In the genomic region with DNA sequence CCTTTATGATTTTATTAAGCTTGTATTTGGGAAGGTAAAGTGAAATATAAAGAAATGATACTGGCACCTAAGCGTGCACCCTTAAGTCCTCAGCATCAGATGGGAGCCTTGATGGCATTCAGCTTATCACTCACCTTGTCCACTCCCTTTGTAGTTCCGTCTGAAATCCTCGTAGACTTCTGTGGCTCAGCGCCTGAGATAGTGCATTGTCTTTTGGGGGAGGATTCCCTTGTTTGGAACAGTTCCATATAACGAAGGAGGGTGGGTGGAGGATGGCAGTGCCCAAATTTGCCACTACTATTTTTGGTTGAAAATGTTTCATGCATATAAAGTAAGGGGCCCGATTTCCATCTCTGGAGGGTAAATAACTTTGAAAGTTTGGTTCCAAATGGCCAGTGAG, we compare ENCODE assay signal across 8 mouse cellular contexts. TPM values are rescaled to one million over a fixed set of nuclear protein-coding genes. Genes with fewer than 3 reads are reported as not detected.
DNase-seq lines count a peak whose midpoint lies in the region; ATAC-seq lines count a peak whose summit lies in the region.

No protein-coding gene starts in this region.

- 67% methylated on average over 6 of the region's 6 CpGs for WGBS in kidney, embryonic 14.5 days
- 70% methylated on average over 6 of the region's 6 CpGs for WGBS in embryonic facial prominence, embryonic 13.5 days
- 58% methylated on average over 6 of the region's 6 CpGs for WGBS in intestine, embryonic 14.5 days
- 45% methylated on average over 6 of the region's 6 CpGs for WGBS in midbrain, embryonic 15.5 days

- peak overlapping the region; percentile 60; the same call in 1 of the 2 replicates for H3K4me3 ChIP-seq in kidney, embryonic 14.5 days (ENCODE audit: low read length)
- H3K4me3 ChIP-seq in embryonic facial prominence, embryonic 13.5 days = peak overlapping the region; percentile 65
- peak overlapping the region; percentile 73 for H3K4me3 ChIP-seq in intestine, embryonic 14.5 days (ENCODE audit: low read depth, low read length)
- peak overlapping the region; percentile 80 for H3K4me3 ChIP-seq in midbrain, embryonic 15.5 days

- DNase-seq in kidney, postnatal 36 days = no peak
- no peak for DNase-seq in intestine, embryonic 14.5 days (ENCODE audit: low spot score)
- DNase-seq in retina, postnatal 1 day = no peak
- DNase-seq in urinary bladder, adult 2 months (ENCODE audit: low spot score) = no peak

- no peak overlapping the region for H3K27ac ChIP-seq in kidney, embryonic 14.5 days (ENCODE audit: low read depth, low read length)
- H3K27ac ChIP-seq in embryonic facial prominence, embryonic 13.5 days = no peak overlapping the region
- no peak overlapping the region for H3K27ac ChIP-seq in intestine, embryonic 14.5 days (ENCODE audit: low read depth)
- H3K27ac ChIP-seq in midbrain, embryonic 15.5 days = peak overlapping the region; percentile 93

- H3K27me3 ChIP-seq in kidney, embryonic 14.5 days (ENCODE audit: control insufficient read depth, insufficient read depth, low read length) = no peaks in the 10 kb centered on the region
- H3K27me3 ChIP-seq in embryonic facial prominence, embryonic 13.5 days = no peaks in the 10 kb centered on the region
- H3K27me3 ChIP-seq in intestine, embryonic 14.5 days (replicated peaks; ENCODE audit: control insufficient read depth, insufficient read depth, low read length) = no peaks in the 10 kb centered on the region
- no peaks in the 10 kb centered on the region for H3K27me3 ChIP-seq in midbrain, embryonic 15.5 days (replicated peaks)

- H3K9ac ChIP-seq in kidney, embryonic 14.5 days (ENCODE audit: low read depth, low read length) = no peak overlapping the region
- H3K9ac ChIP-seq in embryonic facial prominence, embryonic 13.5 days = no peak overlapping the region
- H3K9ac ChIP-seq in intestine, embryonic 14.5 days (ENCODE audit: low read length) = no peak overlapping the region
- peak overlapping the region; percentile 54; the same call in 1 of the 2 replicates for H3K9ac ChIP-seq in midbrain, embryonic 15.5 days

- H3K4me1 ChIP-seq in kidney, embryonic 14.5 days (ENCODE audit: control insufficient read depth, insufficient read depth, low read length) = peaks cover 11% of the 10 kb centered on the region; the same call in 1 of the 2 replicates
- peaks cover 11% of the 10 kb centered on the region for H3K4me1 ChIP-seq in embryonic facial prominence, embryonic 13.5 days
- peaks cover 11% of the 10 kb centered on the region; the same call in 1 of the 2 replicates for H3K4me1 ChIP-seq in intestine, embryonic 14.5 days (replicated peaks; ENCODE audit: control insufficient read depth, insufficient read depth, low read length)
- H3K4me1 ChIP-seq in midbrain, embryonic 15.5 days = peaks cover 16% of the 10 kb centered on the region

- no peaks in the 10 kb centered on the region for H3K36me3 ChIP-seq in kidney, embryonic 14.5 days (ENCODE audit: control insufficient read depth, insufficient read depth, low read length)
- H3K36me3 ChIP-seq in embryonic facial prominence, embryonic 13.5 days = no peaks in the 10 kb centered on the region
- no peaks in the 10 kb centered on the region for H3K36me3 ChIP-seq in intestine, embryonic 14.5 days (ENCODE audit: control insufficient read depth, insufficient read depth, low read length)
- no peaks in the 10 kb centered on the region for H3K36me3 ChIP-seq in midbrain, embryonic 15.5 days (replicated peaks)

- H3K4me2 ChIP-seq in kidney, embryonic 14.5 days (replicated peaks; ENCODE audit: low read depth, low read length) = peak overlapping the region; percentile 75
- peak overlapping the region; percentile 78 for H3K4me2 ChIP-seq in embryonic facial prominence, embryonic 13.5 days
- H3K4me2 ChIP-seq in intestine, embryonic 14.5 days (ENCODE audit: low read length) = peak overlapping the region; percentile 75
- peak overlapping the region; percentile 74 for H3K4me2 ChIP-seq in midbrain, embryonic 15.5 days

- no peaks in the 10 kb centered on the region for H3K9me3 ChIP-seq in kidney, embryonic 14.5 days (ENCODE audit: control insufficient read depth, low read length)
- H3K9me3 ChIP-seq in embryonic facial prominence, embryonic 13.5 days = no peaks in the 10 kb centered on the region
- no peaks in the 10 kb centered on the region for H3K9me3 ChIP-seq in intestine, embryonic 14.5 days (ENCODE audit: control insufficient read depth, low read length)
- no peaks in the 10 kb centered on the region for H3K9me3 ChIP-seq in midbrain, embryonic 15.5 days

- ATAC-seq in kidney, embryonic 14.5 days (ENCODE audit: low FRiP score, low TSS enrichment) = no peak
- no peak for ATAC-seq in embryonic facial prominence, embryonic 13.5 days (ENCODE audit: insufficient number of reproducible peaks, insufficient read depth, low FRiP score, low TSS enrichment, low read depth)
- ATAC-seq in intestine, embryonic 14.5 days (replicated peaks; ENCODE audit: low FRiP score, low TSS enrichment, low read depth) = no peak
- no peak for ATAC-seq in midbrain, embryonic 15.5 days (replicated peaks)
- no peak for ATAC-seq in activated CD4-positive, CD25-positive, alpha-beta regulatory T cell, adult 4 months

RNA-seq across cellular contexts. Expression of a gene that starts 1.3 kb away (rescaled TPM):
- polyA plus RNA-seq in kidney, embryonic 14.5 days (2014; fragmentation: Nextera tagmentation; extraction: Ambion mirVana) = 19.5 and 30.3 TPM in 2 replicates
- 19.6 and 26.8 TPM in 2 replicates for polyA plus RNA-seq in embryonic facial prominence, embryonic 13.5 days (2015; fragmentation: Nextera tagmentation; extraction: Ambion mirVana)
- 29.5 and 30.1 TPM in 2 replicates for polyA plus RNA-seq in intestine, embryonic 14.5 days (2014; fragmentation: Nextera tagmentation; extraction: Ambion mirVana)
- 38.3 and 38.5 TPM in 2 replicates for polyA plus RNA-seq in midbrain, embryonic 15.5 days (2015; fragmentation: Nextera tagmentation; extraction: Ambion mirVana)
- polyA plus RNA-seq in activated CD4-positive, CD25-positive, alpha-beta regulatory T cell, adult 4 months (2017; shearing (Covaris generic)) = 10 to 100 TPM; 21.8 to 34.3 TPM
- polyA plus RNA-seq in urinary bladder, adult 2 months (2012; rRNA removed) = 27.1 and 29.7 TPM in 2 replicates
